Mouse (Mus musculus) cerebral cortex, adult 2 months (tissue): ENCODE measurements around the gene Nos1.

Source experiments
- WGBS: fragments of 180-500 bp; shearing (Covaris S2); methylation state at CpG from one replicate; pipeline ENCODE4 v1.1.7; 2018; 5-methylcytosine and 5-hydroxymethylcytosine counted together

Nos1 gene

GRCm38 (mm10) chr5:117780681-117781080 lies at the start of gene Nos1:
Gene Nos1, plus strand, starts transcription at chr5:117781032.
- WGBS: 55% methylated on average over 10 of the region's 10 CpGs

GRCm38 (mm10) chr5:117731311-117731710 lies 49.5 kb upstream of the Nos1 start:
- WGBS: 80% methylated on average over 6 of the region's 6 CpGs

- 54% methylated on average over 11 of the region's 11 CpGs for WGBS
Measured at GRCm38 (mm10) chr5:117744654-117745178, 36.1 kb upstream of the Nos1 start.

GRCm38 (mm10) chr5:117749353-117749752 lies 31.5 kb upstream of the Nos1 start:
- WGBS: 53% methylated on average over 5 of the region's 5 CpGs

GRCm38 (mm10) chr5:117757696-117758482 lies 22.9 kb upstream of the Nos1 start:
- 40% methylated on average over 12 of the region's 12 CpGs for WGBS

- 78% methylated on average over 9 of the region's 9 CpGs for WGBS
Measured at GRCm38 (mm10) chr5:117761181-117761832, 19.5 kb upstream of the Nos1 start.

GRCm38 (mm10) chr5:117764496-117764895 lies 16.3 kb upstream of the Nos1 start:
- 80% methylated on average over 9 of the region's 9 CpGs for WGBS

- WGBS: 69% methylated on average over 11 of the region's 11 CpGs
Measured at GRCm38 (mm10) chr5:117779175-117779574, 1.7 kb upstream of the Nos1 start.

- 90% methylated on average over 6 of the region's 6 CpGs for WGBS
Measured at GRCm38 (mm10) chr5:117781178-117781577, 346 bp downstream of the Nos1 start.

- WGBS: 54% methylated on average over 6 of the region's 6 CpGs
Measured at GRCm38 (mm10) chr5:117790071-117790470, 9.2 kb downstream of the Nos1 start.

- whole genome bisulfite sequencing: 58% methylated on average over 14 of the region's 14 CpGs
Measured at GRCm38 (mm10) chr5:117791875-117792274, 11.0 kb downstream of the Nos1 start.

- 80% methylated on average over 9 of the region's 9 CpGs for WGBS
Measured at GRCm38 (mm10) chr5:117800849-117801248, 20.0 kb downstream of the Nos1 start.

GRCm38 (mm10) chr5:117802071-117802521 lies 21.3 kb downstream of the Nos1 start:
- 87% methylated on average over 11 of the region's 11 CpGs for WGBS

GRCm38 (mm10) chr5:117803551-117803950 lies 22.7 kb downstream of the Nos1 start:
- 54% methylated on average over 7 of the region's 7 CpGs for WGBS

- WGBS: 88% methylated on average over 7 of the region's 7 CpGs
Measured at GRCm38 (mm10) chr5:117810930-117811329, 30.1 kb downstream of the Nos1 start.

- WGBS: 86% methylated on average over 6 of the region's 6 CpGs
Measured at GRCm38 (mm10) chr5:117818800-117819199, 38.0 kb downstream of the Nos1 start.

- 85% methylated on average over 7 of the region's 7 CpGs for WGBS
Measured at GRCm38 (mm10) chr5:117820445-117820844, 39.6 kb downstream of the Nos1 start.

GRCm38 (mm10) chr5:117823811-117824210 lies 43.0 kb downstream of the Nos1 start:
- 95% methylated on average over 9 of the region's 9 CpGs for WGBS

- WGBS: 80% methylated on average over 5 of the region's 5 CpGs
Measured at GRCm38 (mm10) chr5:117824486-117824885, 43.7 kb downstream of the Nos1 start.

GRCm38 (mm10) chr5:117825336-117825735 lies 44.5 kb downstream of the Nos1 start:
- 45% methylated on average over 11 of the region's 11 CpGs for WGBS

- 90% methylated on average over 6 of the region's 6 CpGs for WGBS
Measured at GRCm38 (mm10) chr5:117827366-117827765, 46.5 kb downstream of the Nos1 start.

GRCm38 (mm10) chr5:117836930-117837329 lies 56.1 kb downstream of the Nos1 start:
- WGBS: 6% methylated on average over 5 of the region's 5 CpGs

GRCm38 (mm10) chr5:117837731-117838130 lies 56.9 kb downstream of the Nos1 start:
- 29% methylated on average over 9 of the region's 9 CpGs for WGBS
